Mouse (Mus musculus) kidney, adult 2 months (tissue): ENCODE data around the gene Lgals4.

Source experiments
- CTCF ChIP-seq: fragments of 200-500 bp; conservative IDR thresholded peaks from 2 replicates; pipeline ENCODE4 v1.5.1; 2011; ENCODE audit warnings: low read depth, mild to moderate bottlenecking, control low read depth, low read length, moderate library complexity, mixed read lengths; ENCODE audit not compliant: insufficient read depth, insufficient read length
- POLR2A ChIP-seq: fragments of 200-500 bp; IDR thresholded peaks from one replicate; pipeline ENCODE4 v1.6.1; 2011; ENCODE audit warnings: low read depth, low read length, control low read depth

- TF ChIP-seq CTCF = no peak
- TF ChIP-seq POLR2A = no peak
Observed at GRCm38 (mm10) chr7:28863540-28863939, 29.9 kb downstream of the Lgals4 start, which contains the start of gene Lgals7.
